In genomic region chr15:91190519-91191207, GRCm38 (mm10) we compare ENCODE assay signal across 9 mouse cellular contexts. TPM values are rescaled to one million over a fixed set of nuclear protein-coding genes. Genes with fewer than 3 reads are reported as not detected.
DNase-seq lines count a peak whose midpoint lies in the region; ATAC-seq lines count a peak whose summit lies in the region.
"Had no signal": no experiment of that assay in that cellular context is flagged by ENCODE, and none has a peak within 500 bp of the region (broad histone marks: within the 10 kb centered on the region; RNA-seq: fewer than 3 reads in every experiment).

No protein-coding gene starts in this region.

- no peaks in the 10 kb centered on the region for H3K27me3 ChIP-seq in hindbrain, embryonic 14.5 days (ENCODE audit: control insufficient read depth, insufficient read depth, low read length)
- no peaks in the 10 kb centered on the region for H3K27me3 ChIP-seq in midbrain, embryonic 16.5 days (ENCODE audit: control insufficient read depth, insufficient read depth, low read depth, low read length)

- peak overlapping the region; percentile 84 for H3K4me2 ChIP-seq in hindbrain, embryonic 14.5 days (replicated peaks)
- peak overlapping the region; percentile 72 for H3K4me2 ChIP-seq in midbrain, embryonic 16.5 days (ENCODE audit: low read length)

- H3K9ac ChIP-seq in hindbrain, embryonic 14.5 days, result peak overlapping the region; percentile 60
- H3K9ac ChIP-seq in midbrain, embryonic 16.5 days (ENCODE audit: low read depth, low read length), result peak overlapping the region; percentile 47

- H3K27ac ChIP-seq in hindbrain, embryonic 14.5 days, result peak overlapping the region; percentile 82
- peak overlapping the region; percentile 73; the same call in 1 of the 2 replicates for H3K27ac ChIP-seq in midbrain, embryonic 16.5 days (ENCODE audit: low read length)

- WGBS in hindbrain, embryonic 14.5 days, result 23% methylated on average over 17 of the region's 17 CpGs
- 10% methylated on average over 17 of the region's 17 CpGs for WGBS in midbrain, embryonic 16.5 days

- DNase-seq in layer of hippocampus, adult 18-20 months (ENCODE audit: low spot score in 2 of 2), result peak; percentile 5 to 21
- DNase-seq in layer of hippocampus, adult 11-12 months (ENCODE audit: low spot score), result no peak
- DNase-seq in cerebellum, postnatal 25 days, result peak; percentile 45 to 64
- no peak for DNase-seq in hindbrain, embryonic 14.5 days (ENCODE audit: low spot score)
- DNase-seq in urinary bladder, adult 18-20 months (ENCODE audit: low spot score in 2 of 2), result no peak

- no peaks in the 10 kb centered on the region for H3K36me3 ChIP-seq in hindbrain, embryonic 14.5 days (replicated peaks; ENCODE audit: control insufficient read depth, insufficient read depth)
- H3K36me3 ChIP-seq in midbrain, embryonic 16.5 days (ENCODE audit: control insufficient read depth, insufficient read depth, low read length), result no peaks in the 10 kb centered on the region
- H3K36me3 ChIP-seq: G1E had no signal

- H3K4me3 ChIP-seq in hindbrain, embryonic 14.5 days (replicated peaks; ENCODE audit: low read length), result peak overlapping the region; percentile 50
- peak overlapping the region; percentile 50 for H3K4me3 ChIP-seq in midbrain, embryonic 16.5 days (ENCODE audit: low read depth, low read length)

- H3K9me3 ChIP-seq in hindbrain, embryonic 14.5 days (ENCODE audit: control insufficient read depth, low read length), result no peaks in the 10 kb centered on the region
- no peaks in the 10 kb centered on the region for H3K9me3 ChIP-seq in midbrain, embryonic 16.5 days (replicated peaks; ENCODE audit: control insufficient read depth, low read length, poor library complexity, severe bottlenecking)

- 0 out of 2 replicates have a peak, but pooled peaks have one; percentile 5 for ATAC-seq in hindbrain, embryonic 14.5 days (ENCODE audit: low FRiP score)
- no peak for ATAC-seq in midbrain, embryonic 16.5 days
- ATAC-seq in granulocyte monocyte progenitor cell, adult 5-6 weeks (replicated peaks; ENCODE audit: poor library complexity, severe bottlenecking), result no peak
- ATAC-seq in CD4-positive, CD25-positive, alpha-beta regulatory T cell, adult 4 months, result no peak

- H3K4me1 ChIP-seq in hindbrain, embryonic 14.5 days (replicated peaks; ENCODE audit: control insufficient read depth, insufficient read depth, low read length), result peaks cover 9% of the 10 kb centered on the region; the same call in 1 of the 2 replicates
- H3K4me1 ChIP-seq in midbrain, embryonic 16.5 days (ENCODE audit: control insufficient read depth, insufficient read depth, low read length), result peaks cover 9% of the 10 kb centered on the region

RNA-seq across cellular contexts. Expression of gene Abcd2, which starts 0.9 kb away (rescaled TPM):
- total RNA-seq in layer of hippocampus, adult 18-20 months (2021), result 10 to 100 TPM; 14.5 to 15.1 TPM
- 7.0 and 7.6 TPM in 2 replicates for polyA plus RNA-seq in hindbrain, embryonic 14.5 days (2014; fragmentation: Nextera tagmentation; extraction: Ambion mirVana)
- polyA plus RNA-seq in midbrain, embryonic 16.5 days (2015; fragmentation: Nextera tagmentation; extraction: Ambion mirVana), result 6.2 TPM in 2 replicates
- total RNA-seq in granulocyte monocyte progenitor cell, adult 5-6 weeks (2014; fragmentation: Nextera tagmentation), result 29.6 and 42.3 TPM in 2 replicates
- 45.2 and 58.2 TPM in 2 replicates for total RNA-seq in granulocyte monocyte progenitor cell, adult 5-6 weeks (2017)
- under 1 TPM; 0.14 to 0.36 TPM for polyA plus RNA-seq in CD4-positive, CD25-positive, alpha-beta regulatory T cell, adult 4 months (2017; shearing (Covaris generic))
- total RNA-seq: G1E had no signal
- polyA plus RNA-seq: G1E had no signal

RNA-seq across cellular contexts. Expression of gene CN725425, which starts 8.6 kb away (rescaled TPM):
- total RNA-seq in layer of hippocampus, adult 18-20 months (2021), result not detected
- 0.14 TPM in 1 of 2 replicates, not detected in the other for polyA plus RNA-seq in hindbrain, embryonic 14.5 days (2014; fragmentation: Nextera tagmentation; extraction: Ambion mirVana)
- polyA plus RNA-seq in midbrain, embryonic 16.5 days (2015; fragmentation: Nextera tagmentation; extraction: Ambion mirVana), result not detected in 2 replicates
- not detected in 2 replicates for total RNA-seq in granulocyte monocyte progenitor cell, adult 5-6 weeks (2014; fragmentation: Nextera tagmentation)
- total RNA-seq in granulocyte monocyte progenitor cell, adult 5-6 weeks (2017), result not detected in 2 replicates
- not detected for polyA plus RNA-seq in CD4-positive, CD25-positive, alpha-beta regulatory T cell, adult 4 months (2017; shearing (Covaris generic))
- total RNA-seq: G1E had no signal
- polyA plus RNA-seq: G1E had no signal

Comparison
In these comparisons a context has a peak if more than half of its experiments do, and no peak if none do; other contexts are left out.
1. DNase-seq: peak in layer of hippocampus, adult 18-20 months (2 of 2) and cerebellum, postnatal 25 days (2 of 2); none in layer of hippocampus, adult 11-12 months (single experiment), hindbrain, embryonic 14.5 days (single experiment) and urinary bladder, adult 18-20 months (0 of 2).